Mouse (Mus musculus): ENCODE results near the gene Rhox3a2. TPM values are rescaled to one million over a fixed set of nuclear protein-coding genes. Genes with fewer than 3 reads are reported as not detected.
"Not testable (repeated sequence)": the region's sequence is repeated elsewhere in the genome, so short reads cannot be mapped to it uniquely, and the experiment has no call there.

Gene Rhox3a2
- not detected in 2 replicates for polyA plus RNA-seq (2014; fragmentation: Nextera tagmentation; extraction: Ambion mirVana)

GRCm38 (mm10) chrX:37379728-37380127 is at the start of gene Rhox3a2:
Rhox3a2 (plus strand) TSS chrX:37380028.
- not testable (repeated sequence) for H3K9ac ChIP-seq (ENCODE audit: low read length); ATAC-seq (ENCODE audit: insufficient number of reproducible peaks, insufficient read depth, low FRiP score, low read depth); H3K27me3 ChIP-seq (ENCODE audit: control insufficient read depth, insufficient read depth, low read length); H3K27ac ChIP-seq (replicated peaks in 1 of 2; ENCODE audit: control insufficient read depth in 1 of 2, insufficient read depth in 1 of 2, low read depth in 2 of 2, low read length in 2 of 2); H3K4me1 ChIP-seq (ENCODE audit: control insufficient read depth in 2 of 2, insufficient read depth in 2 of 2, low read length in 2 of 2); H3K9me3 ChIP-seq (ENCODE audit: control insufficient read depth, low read length); H3K36me3 ChIP-seq (ENCODE audit: control insufficient read depth, insufficient read depth, low read length); H3K4me3 ChIP-seq (ENCODE audit: control insufficient read depth in 1 of 2, insufficient read depth in 1 of 2, low read depth in 1 of 2, low read length in 2 of 2); H3K4me2 ChIP-seq (ENCODE audit: low read length)
- WGBS = no CpG with 5 or more reads among the region's 1 CpGs

- H3K9me3 ChIP-seq (ENCODE audit: control insufficient read depth, low read length); H3K4me1 ChIP-seq (ENCODE audit: control insufficient read depth in 2 of 2, insufficient read depth in 2 of 2, low read length in 2 of 2); H3K27me3 ChIP-seq (ENCODE audit: control insufficient read depth, insufficient read depth, low read length); H3K9ac ChIP-seq (ENCODE audit: low read length); H3K27ac ChIP-seq (replicated peaks in 1 of 2; ENCODE audit: control insufficient read depth in 1 of 2, insufficient read depth in 1 of 2, low read depth in 2 of 2, low read length in 2 of 2); H3K36me3 ChIP-seq (ENCODE audit: control insufficient read depth, insufficient read depth, low read length); ATAC-seq (ENCODE audit: insufficient number of reproducible peaks, insufficient read depth, low FRiP score, low read depth); H3K4me3 ChIP-seq (ENCODE audit: control insufficient read depth in 1 of 2, insufficient read depth in 1 of 2, low read depth in 1 of 2, low read length in 2 of 2); H3K4me2 ChIP-seq (ENCODE audit: low read length): not testable (repeated sequence)
- 87% methylated on average over 8 of the region's 16 CpGs for WGBS
Observed at GRCm38 (mm10) chrX:37390548-37390947, 10.7 kb downstream of the Rhox3a2 start, which contains the start of gene Rhox4a2. Rhox4a2 (plus strand) TSS chrX:37390848.

GRCm38 (mm10) chrX:37411767-37412166 is 31.9 kb downstream of the Rhox3a2 start, which contains the start of gene Rhox2b:
Rhox2b (plus strand) TSS chrX:37412067.
- ATAC-seq (ENCODE audit: insufficient number of reproducible peaks, insufficient read depth, low FRiP score, low read depth); H3K4me3 ChIP-seq (ENCODE audit: control insufficient read depth in 1 of 2, insufficient read depth in 1 of 2, low read depth in 1 of 2, low read length in 2 of 2); H3K27ac ChIP-seq (replicated peaks in 1 of 2; ENCODE audit: control insufficient read depth in 1 of 2, insufficient read depth in 1 of 2, low read depth in 2 of 2, low read length in 2 of 2); H3K9ac ChIP-seq (ENCODE audit: low read length); H3K4me1 ChIP-seq (ENCODE audit: control insufficient read depth in 2 of 2, insufficient read depth in 2 of 2, low read length in 2 of 2); H3K36me3 ChIP-seq (ENCODE audit: control insufficient read depth, insufficient read depth, low read length); H3K4me2 ChIP-seq (ENCODE audit: low read length); H3K9me3 ChIP-seq (ENCODE audit: control insufficient read depth, low read length); H3K27me3 ChIP-seq (ENCODE audit: control insufficient read depth, insufficient read depth, low read length): not testable (repeated sequence)
- no CpG with 5 or more reads among the region's 9 CpGs for WGBS

GRCm38 (mm10) chrX:37432194-37432593 is 52.4 kb downstream of the Rhox3a2 start, which contains the start of gene Rhox4b:
Rhox4b (plus strand) TSS chrX:37432494.
- H3K4me2 ChIP-seq (ENCODE audit: low read length); H3K27ac ChIP-seq (replicated peaks in 1 of 2; ENCODE audit: control insufficient read depth in 1 of 2, insufficient read depth in 1 of 2, low read depth in 2 of 2, low read length in 2 of 2); ATAC-seq (ENCODE audit: insufficient number of reproducible peaks, insufficient read depth, low FRiP score, low read depth); H3K4me3 ChIP-seq (ENCODE audit: control insufficient read depth in 1 of 2, insufficient read depth in 1 of 2, low read depth in 1 of 2, low read length in 2 of 2); H3K4me1 ChIP-seq (ENCODE audit: control insufficient read depth in 2 of 2, insufficient read depth in 2 of 2, low read length in 2 of 2); H3K9ac ChIP-seq (ENCODE audit: low read length); H3K9me3 ChIP-seq (ENCODE audit: control insufficient read depth, low read length); H3K36me3 ChIP-seq (ENCODE audit: control insufficient read depth, insufficient read depth, low read length); H3K27me3 ChIP-seq (ENCODE audit: control insufficient read depth, insufficient read depth, low read length): not testable (repeated sequence)
- 87% methylated on average over 14 of the region's 15 CpGs for WGBS

Other genes starting within 250 kb of the Rhox3a2 start
- 0.15 and 0.22 TPM in 2 replicates for gene Akap14, start 211.2 kb upstream of the Rhox3a2 start, polyA plus RNA-seq (2014; fragmentation: Nextera tagmentation; extraction: Ambion mirVana)
- gene Ndufa1, start 188.9 kb upstream of the Rhox3a2 start, polyA plus RNA-seq (2014; fragmentation: Nextera tagmentation; extraction: Ambion mirVana) = 948 and 990 TPM in 2 replicates
- gene Rnf113a1, start 188.8 kb upstream of the Rhox3a2 start, polyA plus RNA-seq (2014; fragmentation: Nextera tagmentation; extraction: Ambion mirVana) = 6.3 and 7.4 TPM in 2 replicates
- not detected in 2 replicates for gene Gm9, start 169.0 kb upstream of the Rhox3a2 start, polyA plus RNA-seq (2014; fragmentation: Nextera tagmentation; extraction: Ambion mirVana)
- not detected in 2 replicates for gene Rhox1, start 157.8 kb upstream of the Rhox3a2 start, polyA plus RNA-seq (2014; fragmentation: Nextera tagmentation; extraction: Ambion mirVana)
- 0.26 TPM in 1 of 2 replicates, not detected in the other for gene Rhox2a, start 135.1 kb upstream of the Rhox3a2 start, polyA plus RNA-seq (2014; fragmentation: Nextera tagmentation; extraction: Ambion mirVana)
- not detected in 2 replicates for gene Rhox3a, start 130.1 kb upstream of the Rhox3a2 start, polyA plus RNA-seq (2014; fragmentation: Nextera tagmentation; extraction: Ambion mirVana)
- not detected in 2 replicates for gene Rhox4a, start 114.7 kb upstream of the Rhox3a2 start, polyA plus RNA-seq (2014; fragmentation: Nextera tagmentation; extraction: Ambion mirVana)
- not detected in 2 replicates for gene Rhox4a2, start 10.8 kb downstream of the Rhox3a2 start, polyA plus RNA-seq (2014; fragmentation: Nextera tagmentation; extraction: Ambion mirVana)
- gene Rhox2b, start 32.0 kb downstream of the Rhox3a2 start, polyA plus RNA-seq (2014; fragmentation: Nextera tagmentation; extraction: Ambion mirVana) = not detected in 2 replicates
- not detected in 2 replicates for gene Rhox4b, start 52.5 kb downstream of the Rhox3a2 start, polyA plus RNA-seq (2014; fragmentation: Nextera tagmentation; extraction: Ambion mirVana)
- gene Rhox2c, start 73.7 kb downstream of the Rhox3a2 start, polyA plus RNA-seq (2014; fragmentation: Nextera tagmentation; extraction: Ambion mirVana) = not detected in 2 replicates
- not detected in 2 replicates for gene Rhox3c, start 78.6 kb downstream of the Rhox3a2 start, polyA plus RNA-seq (2014; fragmentation: Nextera tagmentation; extraction: Ambion mirVana)
- gene Rhox4c, start 100.3 kb downstream of the Rhox3a2 start, polyA plus RNA-seq (2014; fragmentation: Nextera tagmentation; extraction: Ambion mirVana) = not detected in 2 replicates
- not detected in 2 replicates for gene Rhox2d, start 113.4 kb downstream of the Rhox3a2 start, polyA plus RNA-seq (2014; fragmentation: Nextera tagmentation; extraction: Ambion mirVana)
- not detected in 2 replicates for gene Rhox4d, start 134.3 kb downstream of the Rhox3a2 start, polyA plus RNA-seq (2014; fragmentation: Nextera tagmentation; extraction: Ambion mirVana)
- not detected in 2 replicates for gene Rhox2e, start 150.4 kb downstream of the Rhox3a2 start, polyA plus RNA-seq (2014; fragmentation: Nextera tagmentation; extraction: Ambion mirVana)
- gene Rhox3e, start 162.0 kb downstream of the Rhox3a2 start, polyA plus RNA-seq (2014; fragmentation: Nextera tagmentation; extraction: Ambion mirVana) = not detected in 2 replicates
- gene Rhox4e, start 177.4 kb downstream of the Rhox3a2 start, polyA plus RNA-seq (2014; fragmentation: Nextera tagmentation; extraction: Ambion mirVana) = not detected in 2 replicates
- gene Rhox2f, start 191.4 kb downstream of the Rhox3a2 start, polyA plus RNA-seq (2014; fragmentation: Nextera tagmentation; extraction: Ambion mirVana) = not detected in 2 replicates
- not detected in 2 replicates for gene Rhox3f, start 201.0 kb downstream of the Rhox3a2 start, polyA plus RNA-seq (2014; fragmentation: Nextera tagmentation; extraction: Ambion mirVana)
- gene Rhox4f, start 227.7 kb downstream of the Rhox3a2 start, polyA plus RNA-seq (2014; fragmentation: Nextera tagmentation; extraction: Ambion mirVana) = not detected in 2 replicates
- not detected in 2 replicates for gene Rhox3g, start 248.6 kb downstream of the Rhox3a2 start, polyA plus RNA-seq (2014; fragmentation: Nextera tagmentation; extraction: Ambion mirVana)